Comparison of ENCODE assay signal across 22 mouse cellular contexts in the genomic region with DNA sequence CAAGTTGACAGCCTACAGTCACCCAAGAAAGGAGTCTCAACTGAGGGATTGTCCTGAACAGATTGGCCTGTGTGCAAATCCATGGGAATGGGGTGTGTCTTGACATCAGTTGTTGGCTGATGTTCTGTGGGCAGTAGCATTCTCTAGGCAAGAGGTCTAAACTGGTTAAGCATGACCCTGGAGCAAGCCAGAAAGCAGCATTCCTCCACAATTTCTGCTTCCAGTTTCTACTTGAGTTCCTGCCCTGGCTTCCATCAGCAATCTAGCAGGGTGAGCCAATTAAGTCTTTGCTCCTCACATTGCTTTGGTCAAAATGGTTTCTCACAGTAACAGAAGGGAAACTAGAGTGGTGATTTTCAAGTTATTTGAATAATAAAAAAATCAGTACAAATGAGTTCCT.
DNase-seq lines count a peak whose midpoint lies in the region; ATAC-seq and TF ChIP-seq lines count a peak whose summit lies in the region.
"Had no signal": no experiment of that assay in that cellular context is flagged by ENCODE, and none has a peak within 500 bp of the region (broad histone marks: within the 10 kb centered on the region; RNA-seq: fewer than 3 reads in every experiment).

No protein-coding gene starts in this region.

- TF ChIP-seq EP300 in liver, postnatal 0 days (IDR thresholded peaks at IDR 0.05; ENCODE audit: low read depth), result no peak

- H3K4me2 ChIP-seq in liver, postnatal 0 days (ENCODE audit: low read depth, low read length), result no peak overlapping the region
- H3K4me2 ChIP-seq: embryonic facial prominence, embryonic 13.5 days; embryonic facial prominence, embryonic 15.5 days; forebrain, embryonic 12.5 days had no signal

- ATAC-seq in liver, postnatal 0 days, result no peak
- ATAC-seq: forebrain, embryonic 14.5 days; forebrain, embryonic 16.5 days had no signal

- no peak overlapping the region for H3K4me3 ChIP-seq in gastrocnemius, adult 2 months
- no peak overlapping the region for H3K4me3 ChIP-seq in brown adipose tissue, adult 24 weeks (ENCODE audit: insufficient read depth, low read depth, low read length)
- no peak overlapping the region for H3K4me3 ChIP-seq in liver, postnatal 0 days (ENCODE audit: low read depth, low read length)
- H3K4me3 ChIP-seq: embryonic facial prominence, embryonic 13.5 days; embryonic facial prominence, embryonic 15.5 days; erythroblast, embryonic 14.5 days; forebrain, embryonic 10.5 days; forebrain, embryonic 12.5 days had no signal

- H3K27ac ChIP-seq in gastrocnemius, adult 2 months, result peak overlapping the region; percentile 87; the same call in 1 of the 2 replicates
- peak overlapping the region; percentile 90; the same call in 1 of the 2 replicates for H3K27ac ChIP-seq in brown adipose tissue, adult 24 weeks (replicated peaks; ENCODE audit: low read depth, low read length)
- H3K27ac ChIP-seq in liver, postnatal 0 days (ENCODE audit: low read depth), result no peak overlapping the region
- H3K27ac ChIP-seq: embryonic facial prominence, embryonic 13.5 days; forebrain, embryonic 12.5 days had no signal

- intact Hi-C loops in gastrocnemius, adult 2 months (cut with DNase I), result no loop called here
- intact Hi-C loops in gastrocnemius, postnatal 14 days (cut with DNase I; ENCODE audit: low total_unique reads), result no loop called here

- H3K4me1 ChIP-seq in brown adipose tissue, adult 24 weeks (ENCODE audit: control insufficient read depth, insufficient read depth, insufficient read length, low read length), result 0 out of 2 replicates have a peak, but pooled peaks cover 3% of the 10 kb centered on the region
- peaks cover 17% of the 10 kb centered on the region for H3K4me1 ChIP-seq in liver, postnatal 0 days (ENCODE audit: insufficient read depth)
- H3K4me1 ChIP-seq: forebrain, embryonic 12.5 days had no signal

- H3K9ac ChIP-seq in liver, postnatal 0 days (replicated peaks), result no peak overlapping the region
- H3K9ac ChIP-seq: embryonic facial prominence, embryonic 13.5 days; embryonic facial prominence, embryonic 15.5 days; forebrain, embryonic 12.5 days had no signal

- TF ChIP-seq CTCF in gastrocnemius, adult 2 months (IDR thresholded peaks at IDR 0.05), result no peak
- TF ChIP-seq CTCF in liver, postnatal 0 days (IDR thresholded peaks at IDR 0.05; ENCODE audit: low read depth), result no peak

- no peaks in the 10 kb centered on the region for H3K27me3 ChIP-seq in liver, postnatal 0 days (ENCODE audit: insufficient read depth, low read length)
- H3K27me3 ChIP-seq: embryonic facial prominence, embryonic 13.5 days; embryonic facial prominence, embryonic 15.5 days; forebrain, embryonic 12.5 days had no signal

- DNase-seq in adrenal gland, postnatal 10 days, result peak; percentile 35
- DNase-seq in adrenal gland, postnatal 36 days, result no peak
- DNase-seq in gastrocnemius, adult 2 months, result no peak
- DNase-seq in gastrocnemius, postnatal 14 days, result no peak
- DNase-seq in A20 (ENCODE audit: low read depth, low spot score), result peak; percentile 74
- DNase-seq in liver, postnatal 0 days, result no peak
- DNase-seq: adrenal gland, adult 8-10 months; cerebellum, adult 11 months; cerebellum, adult 18-20 months; cerebellum, adult 8-10 months; cerebellum, adult 9-11 months; cerebellum, postnatal 14 days; cerebellum, postnatal 36 days; embryo, embryonic 11 days had no signal

- H3K9me3 ChIP-seq in liver, postnatal 0 days (ENCODE audit: low read length), result no peaks in the 10 kb centered on the region
- H3K9me3 ChIP-seq: embryonic facial prominence, embryonic 13.5 days; embryonic facial prominence, embryonic 15.5 days; forebrain, embryonic 10.5 days; forebrain, embryonic 12.5 days had no signal

- no peaks in the 10 kb centered on the region for H3K36me3 ChIP-seq in liver, postnatal 0 days (replicated peaks; ENCODE audit: insufficient read depth, low read length)
- H3K36me3 ChIP-seq: embryonic facial prominence, embryonic 13.5 days; embryonic facial prominence, embryonic 15.5 days; forebrain, embryonic 10.5 days; forebrain, embryonic 12.5 days had no signal

Comparison
In these comparisons a context has a peak if more than half of its experiments do, and no peak if none do; other contexts are left out.
1. DNase-seq: peak in adrenal gland, postnatal 10 days (single experiment) and A20 (single experiment); none in adrenal gland, postnatal 36 days (0 of 2), gastrocnemius, adult 2 months (single experiment), gastrocnemius, postnatal 14 days (single experiment) and liver, postnatal 0 days (single experiment).